Mouse (Mus musculus): Measurements from ENCODE around the gene Acpp. TPM values are rescaled to one million over a fixed set of nuclear protein-coding genes. Genes with fewer than 3 reads are reported as not detected.
"Not testable (repeated sequence)": the region's sequence is repeated elsewhere in the genome, so short reads cannot be mapped to it uniquely, and the experiment has no call there.

Gene Acpp
- total RNA-seq (2021), result under 1 TPM; 0.05 TPM
- long read RNA-seq, experiment 1, result 0 reads
- long read RNA-seq, experiment 2, result 0 reads

DNA sequence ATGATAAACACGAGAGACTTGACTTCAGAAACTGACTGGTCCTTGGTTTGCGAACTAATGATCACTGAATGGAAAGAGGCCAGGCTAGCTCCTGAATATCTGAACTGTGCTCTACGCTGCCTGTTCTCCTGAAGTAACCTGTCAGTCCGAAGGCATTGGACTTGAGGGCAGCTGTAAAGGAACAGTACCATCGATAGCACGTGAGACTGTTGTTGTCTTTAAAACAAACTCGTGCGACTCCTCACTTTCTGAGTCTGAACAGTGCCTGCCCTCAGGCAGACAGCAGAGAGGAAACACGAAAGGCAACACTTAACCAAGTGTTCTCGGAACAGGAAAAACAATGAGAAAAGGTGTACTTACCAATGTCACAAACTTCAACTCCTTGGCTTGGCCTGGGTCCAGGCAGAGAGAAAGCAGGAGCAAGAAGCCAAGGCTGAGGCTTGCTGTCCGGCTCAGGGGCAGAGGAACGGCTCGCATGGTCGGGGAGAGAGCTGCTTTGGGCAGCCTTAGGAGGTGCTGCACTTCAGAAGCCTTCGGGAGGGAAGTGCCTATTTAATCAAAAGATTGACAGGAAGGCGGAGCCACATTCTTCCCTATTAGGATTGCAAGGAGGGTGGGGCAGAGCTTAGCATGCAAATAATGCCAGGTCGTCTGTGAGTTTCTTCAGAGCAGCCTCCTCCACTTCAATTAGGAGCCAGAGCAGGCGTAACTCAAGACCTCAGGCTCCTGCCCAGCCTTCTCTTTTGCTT, at the start of gene Acpp:
TSS of gene Acpp (minus strand) at position 566 of the 749 bp plus-strand sequence.
- DNase-seq (ENCODE audit: low spot score), result peak; percentile 4

DNA sequence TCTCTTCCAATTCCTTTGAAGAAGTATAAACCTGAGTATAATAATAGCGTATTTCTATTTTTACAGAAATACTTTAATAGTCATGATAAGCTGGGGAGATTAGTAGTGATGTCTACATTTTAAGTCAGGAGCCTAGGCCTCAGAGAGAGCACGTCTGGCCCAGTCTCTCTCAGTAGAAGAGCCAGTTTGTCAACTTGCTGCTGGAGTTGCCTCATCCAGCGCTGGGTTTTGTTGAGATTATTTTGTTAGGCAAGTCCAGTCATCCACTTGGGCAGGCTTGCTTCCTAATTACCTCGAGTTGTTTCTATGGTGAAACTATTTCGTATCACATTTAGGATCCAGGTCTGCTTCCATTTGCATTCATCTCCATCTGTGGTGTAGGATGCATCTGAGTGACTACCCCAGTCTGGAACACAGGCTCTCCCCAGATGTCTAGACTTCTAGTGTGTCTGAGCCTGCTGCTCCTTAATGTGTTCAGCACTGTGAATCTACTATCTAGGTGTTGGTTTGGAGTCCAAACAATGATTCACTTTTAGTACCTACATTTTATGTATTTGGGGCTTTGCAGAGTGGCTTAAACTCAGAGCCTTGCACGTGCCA, 45.1 kb upstream of the Acpp start:
- DNase-seq (ENCODE audit: low spot score), result no peak

DNA sequence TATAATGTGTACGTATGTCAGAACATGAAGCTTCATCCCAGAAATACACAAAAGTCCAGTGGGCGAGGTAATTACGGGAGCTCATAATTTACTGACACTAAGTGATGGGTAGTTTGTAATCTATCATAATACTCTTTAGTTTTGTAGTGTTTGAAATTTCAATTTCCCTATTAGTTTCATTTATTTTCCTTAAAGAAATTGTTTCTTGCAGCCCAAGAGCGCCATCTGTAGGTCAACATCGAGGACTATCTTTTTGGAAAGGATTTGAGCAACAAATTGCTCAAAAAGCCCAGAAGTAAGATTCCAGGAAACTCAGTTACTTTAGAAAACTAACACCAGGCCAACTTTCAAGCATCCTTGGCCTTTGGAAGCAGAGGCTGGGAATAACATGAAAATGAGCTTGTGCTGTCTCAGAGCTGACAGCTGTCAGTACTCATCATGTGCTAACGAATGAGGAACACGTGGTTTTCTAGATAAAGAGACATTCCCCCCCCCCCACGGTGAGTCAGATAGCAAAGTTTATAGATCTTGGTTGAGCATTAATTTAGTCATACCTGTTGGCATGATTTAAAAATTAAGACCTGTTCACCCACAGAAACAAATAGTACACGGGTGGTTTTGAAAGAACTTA, 42.1 kb upstream of the Acpp start:
- peak; percentile 15 for DNase-seq (ENCODE audit: low spot score)

DNA sequence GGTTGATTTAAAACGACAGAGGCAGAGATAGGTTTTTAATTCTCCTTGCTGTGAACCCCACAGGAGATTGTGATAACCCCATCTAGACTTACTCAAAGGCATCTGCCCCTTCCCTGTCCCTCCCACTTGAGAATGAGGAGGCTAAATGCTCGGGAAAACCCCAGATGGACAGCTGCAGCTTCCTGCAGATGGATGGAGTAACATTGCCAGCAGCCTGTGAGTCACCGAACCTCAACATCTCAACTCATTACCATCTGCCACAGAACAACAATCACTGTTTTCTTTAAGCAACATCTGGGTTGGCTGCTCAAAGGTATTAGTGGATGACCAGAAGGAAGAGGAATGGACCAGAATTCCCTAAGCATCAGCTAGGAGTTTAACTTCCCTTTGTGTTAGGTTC, 38.0 kb upstream of the Acpp start:
- DNase-seq (ENCODE audit: low spot score), result no peak

DNA sequence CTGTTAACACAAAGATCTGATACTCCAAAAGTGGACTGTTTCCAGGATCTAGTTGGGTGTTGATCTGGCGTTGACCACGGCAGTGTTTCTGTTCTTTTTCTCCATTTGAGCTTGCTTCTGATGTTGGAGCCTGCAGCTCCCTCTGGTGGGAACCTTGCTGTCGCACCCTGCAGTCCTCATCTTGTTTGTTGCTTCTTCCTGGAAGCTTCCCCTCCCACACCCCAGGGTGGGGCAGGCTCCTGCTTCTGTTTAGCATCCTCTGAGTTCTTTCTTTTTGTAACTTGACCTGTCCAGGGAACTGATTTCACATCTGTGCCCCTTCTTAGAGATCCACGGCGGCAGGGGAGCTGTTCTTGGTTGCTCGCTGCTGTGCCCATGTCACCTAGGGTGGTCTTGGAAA, 35.7 kb upstream of the Acpp start:
- DNase-seq (ENCODE audit: low spot score), result peak; percentile 3

DNA sequence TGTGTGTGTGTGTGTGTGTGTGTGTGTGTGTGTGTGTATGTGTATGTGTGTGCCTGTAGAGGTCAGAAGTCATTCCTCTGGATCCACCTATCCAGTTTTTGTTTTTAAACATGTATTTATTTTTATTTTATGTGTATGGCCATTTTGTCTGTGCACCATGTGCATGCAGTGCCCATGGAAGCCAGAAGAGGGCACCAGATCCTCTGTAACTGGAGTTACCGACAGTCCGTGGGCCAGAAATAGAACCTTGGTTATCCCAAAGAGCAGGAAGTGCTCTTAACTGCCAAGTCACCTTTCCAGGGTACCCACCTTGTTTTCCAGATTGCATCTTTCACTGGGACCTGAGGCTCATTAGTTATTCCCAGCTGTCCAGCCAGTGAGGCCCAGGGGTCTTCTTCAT, 29.4 kb upstream of the Acpp start:
- no peak for DNase-seq (ENCODE audit: low spot score)

DNA sequence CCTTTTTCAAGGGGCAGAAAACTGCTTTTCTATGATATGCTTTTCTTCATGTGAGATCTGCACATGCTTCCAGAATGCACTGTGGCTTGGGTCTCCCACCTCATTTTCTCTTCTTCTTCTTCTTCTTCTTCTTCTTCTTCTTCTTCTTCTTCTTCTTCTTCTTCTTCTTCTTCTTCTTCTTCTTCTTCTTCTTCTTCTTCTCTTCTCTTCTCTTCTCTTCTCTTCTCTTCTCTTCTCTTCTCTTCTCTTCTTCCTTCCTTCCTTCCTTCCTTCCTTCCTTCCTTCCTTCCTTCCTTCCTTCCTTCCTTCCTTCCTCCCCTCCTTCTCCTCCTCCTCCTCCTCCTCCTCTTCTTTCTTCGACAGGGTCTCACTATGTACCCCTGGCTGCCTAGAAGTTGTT, 24.4 kb upstream of the Acpp start:
- DNase-seq (ENCODE audit: low spot score), result not testable (repeated sequence)

DNA sequence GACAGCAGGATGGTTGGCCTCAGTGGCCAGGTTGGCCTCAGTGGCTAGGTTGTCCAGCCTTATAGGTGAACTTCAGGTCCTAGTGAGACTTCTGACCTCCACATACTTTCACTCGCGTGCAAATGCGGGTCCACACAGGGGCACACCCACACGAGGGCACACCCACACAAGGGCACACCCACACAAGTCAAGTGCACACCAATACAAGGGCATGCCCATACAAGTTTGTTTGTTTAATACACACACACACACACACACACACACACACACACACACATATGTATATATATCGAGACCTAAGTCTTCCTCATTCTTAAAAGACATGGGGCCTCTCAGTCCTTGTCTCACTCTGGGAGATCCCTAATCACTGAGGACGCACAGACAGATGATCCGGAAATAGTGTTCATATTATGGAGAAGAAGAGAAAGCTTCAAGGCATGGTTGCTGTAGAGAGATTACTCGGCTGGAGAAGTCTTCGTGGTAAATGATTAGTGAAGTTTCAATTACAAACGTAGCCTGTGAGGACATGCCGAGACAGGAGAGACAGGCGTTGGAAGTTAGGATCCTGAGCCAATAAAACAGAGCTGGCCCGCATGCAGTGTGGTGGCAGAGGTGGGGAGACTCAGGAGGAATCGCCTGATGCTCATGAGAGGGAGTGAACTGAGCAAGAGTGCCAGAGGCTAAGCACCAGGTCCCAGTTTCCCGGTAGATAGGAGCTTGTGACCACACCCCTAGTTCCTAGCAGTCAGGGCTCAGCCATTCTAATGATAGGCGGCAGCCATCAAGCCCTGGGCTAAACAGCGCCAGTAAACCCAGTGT, 23.7 kb upstream of the Acpp start:
- no peak for DNase-seq (ENCODE audit: low spot score)

DNA sequence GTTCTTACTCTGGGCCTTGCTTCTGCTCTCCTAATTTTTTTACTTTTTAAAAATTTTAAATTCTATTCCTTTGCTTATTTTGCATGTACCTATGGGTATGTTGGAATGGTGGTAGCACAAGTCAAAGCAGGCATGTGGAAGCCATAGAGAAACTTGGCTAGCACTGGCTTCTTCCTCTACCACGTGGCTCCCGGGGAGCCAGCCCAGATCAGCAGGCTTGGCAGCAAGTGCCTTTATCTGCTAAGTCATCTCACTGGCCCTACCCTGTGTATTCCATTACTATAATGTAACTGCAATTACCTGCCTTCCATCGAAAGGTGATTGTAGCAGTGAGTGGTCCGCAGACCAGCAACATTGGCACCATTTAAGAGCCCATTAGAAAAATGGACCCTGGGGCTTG, 22.8 kb upstream of the Acpp start:
- no peak for DNase-seq (ENCODE audit: low spot score)

DNA sequence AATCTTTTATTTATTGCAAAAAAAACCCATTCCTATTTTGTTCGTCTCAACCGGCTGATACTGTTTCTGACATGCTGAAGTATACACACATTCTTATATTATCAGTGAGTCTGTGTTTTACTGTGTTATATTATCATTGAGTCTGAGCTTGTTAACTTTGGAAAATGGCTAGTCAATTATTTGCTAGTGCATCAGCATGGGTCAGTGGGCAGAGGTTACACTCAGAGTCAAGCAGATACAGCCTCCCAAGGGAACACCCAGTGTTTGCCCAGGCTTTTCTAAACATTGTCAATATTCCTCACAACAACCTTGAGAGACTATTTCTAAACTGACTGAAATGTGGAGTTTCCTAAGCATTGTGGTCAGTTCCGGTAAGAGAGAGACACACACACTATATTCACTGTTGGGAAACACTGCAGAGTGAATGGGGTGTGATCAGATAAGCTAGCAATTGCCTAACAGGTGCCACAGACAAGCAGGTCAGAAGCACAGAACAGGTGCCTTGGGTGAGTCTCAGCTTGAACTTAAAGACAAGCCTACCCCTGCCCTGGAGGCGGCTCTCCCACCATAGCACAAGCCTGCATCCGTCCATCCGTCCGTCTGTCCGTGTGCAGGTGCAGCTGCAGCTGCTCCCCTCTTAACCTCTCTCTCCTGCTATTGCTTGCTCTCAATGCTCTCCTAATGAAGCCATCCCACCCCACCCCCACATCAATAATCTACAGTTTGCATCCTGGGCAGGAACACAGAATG, 18.1 kb upstream of the Acpp start:
- DNase-seq (ENCODE audit: low spot score), result no peak

DNA sequence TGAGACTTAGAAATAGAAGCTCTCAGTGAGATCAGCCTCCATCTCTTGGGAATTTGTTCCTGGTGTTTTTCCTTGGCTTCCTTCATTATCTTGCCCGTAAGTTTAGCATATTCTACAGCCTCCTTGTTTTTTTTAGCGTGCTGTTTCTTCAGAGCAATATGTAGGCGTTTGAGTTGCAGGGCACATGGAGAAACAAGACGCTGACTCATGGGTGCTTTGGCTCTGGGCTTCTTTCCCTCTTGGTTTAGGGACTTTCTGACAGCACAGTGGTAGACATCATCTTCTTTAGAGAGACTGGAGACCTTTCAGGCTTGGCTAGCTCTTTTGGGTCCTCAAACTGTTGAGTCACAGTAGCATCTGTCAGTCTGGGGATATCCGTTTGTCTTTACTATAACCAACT, 6.6 kb upstream of the Acpp start:
- DNase-seq (ENCODE audit: low spot score), result no peak

DNA sequence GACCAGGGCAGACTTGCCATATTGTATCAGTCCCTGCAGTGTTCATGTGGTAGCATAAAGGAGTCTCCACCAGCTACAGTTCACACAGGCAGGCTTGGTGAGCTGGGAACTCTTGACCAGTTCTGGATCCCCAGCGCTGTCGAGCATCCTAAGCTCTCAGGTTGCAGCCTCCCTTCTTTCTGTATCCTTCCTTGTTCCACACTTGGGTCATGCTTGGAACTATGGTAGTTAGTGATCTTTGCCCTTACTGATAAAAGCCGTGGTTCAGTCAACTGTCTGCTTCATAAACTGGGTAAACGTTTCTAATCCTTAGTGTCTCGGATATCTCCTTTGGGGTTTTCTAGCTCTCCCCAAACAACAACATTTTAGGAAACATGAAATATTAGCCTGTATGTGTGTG, 1.9 kb upstream of the Acpp start:
- DNase-seq (ENCODE audit: low spot score), result no peak

DNA sequence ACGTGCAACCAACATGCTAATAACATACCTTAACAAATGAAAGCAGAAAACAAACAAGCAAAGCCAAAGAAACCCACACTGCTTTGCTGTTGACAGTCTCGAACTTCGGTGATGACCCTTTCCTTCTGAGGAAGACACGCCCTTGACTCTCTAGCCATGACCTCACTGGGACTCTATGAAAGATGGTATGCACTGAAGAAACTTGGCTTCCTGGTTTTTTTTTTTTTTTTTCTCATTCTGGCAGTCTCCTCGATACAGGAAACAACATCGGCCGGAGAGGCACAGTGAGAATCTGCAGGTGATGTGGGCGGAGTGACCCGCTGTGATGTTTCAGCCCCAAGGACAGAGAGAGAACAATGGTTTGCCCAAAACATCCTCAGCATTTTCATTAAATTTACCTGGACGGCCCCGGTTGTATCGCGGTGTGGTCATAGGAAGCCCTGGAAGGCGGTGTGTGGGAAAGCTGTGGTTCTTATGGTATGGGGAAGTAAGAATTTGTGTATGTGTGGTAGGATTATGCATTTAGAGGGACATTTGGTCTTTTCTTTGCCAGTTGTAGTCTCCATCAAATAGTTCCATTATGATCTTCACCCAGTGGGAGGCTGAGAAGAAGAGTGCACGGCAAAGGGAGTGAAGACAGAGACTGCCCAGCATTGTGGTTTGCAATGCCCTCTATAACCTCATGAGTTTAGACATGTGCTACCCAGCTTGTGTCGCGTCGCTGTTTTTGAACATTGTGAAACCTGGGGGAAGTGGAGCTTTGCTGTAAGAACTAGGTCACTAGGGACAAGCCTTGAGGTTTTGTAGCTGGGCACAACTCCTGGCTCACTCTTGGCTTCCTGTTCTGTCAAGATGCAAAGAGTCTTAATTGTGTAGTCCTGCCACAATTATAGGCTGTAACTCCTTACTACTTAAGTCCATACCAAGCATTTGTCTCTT, 1.2 kb upstream of the Acpp start:
- DNase-seq (ENCODE audit: low spot score), result no peak

DNA sequence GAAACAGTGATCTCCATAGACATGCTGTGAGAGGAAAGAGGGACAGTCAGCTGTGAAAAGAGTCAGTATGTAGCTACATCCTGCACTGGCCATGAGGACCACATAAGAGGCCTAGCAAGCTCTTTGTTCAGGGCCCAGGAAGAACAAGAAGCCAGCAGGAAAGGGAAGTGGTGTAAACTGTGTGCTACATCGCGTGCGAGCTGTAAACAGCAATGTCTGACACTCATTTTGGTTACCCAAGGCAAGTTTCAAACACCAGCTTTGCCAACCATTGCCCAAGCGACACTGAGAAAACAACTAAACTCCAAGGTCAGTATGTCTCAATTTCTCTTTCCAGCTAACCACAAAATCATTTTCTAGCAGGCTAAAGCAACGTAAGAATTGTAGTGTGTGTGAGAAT, 6.2 kb downstream of the Acpp start:
- DNase-seq (ENCODE audit: low spot score), result no peak

DNA sequence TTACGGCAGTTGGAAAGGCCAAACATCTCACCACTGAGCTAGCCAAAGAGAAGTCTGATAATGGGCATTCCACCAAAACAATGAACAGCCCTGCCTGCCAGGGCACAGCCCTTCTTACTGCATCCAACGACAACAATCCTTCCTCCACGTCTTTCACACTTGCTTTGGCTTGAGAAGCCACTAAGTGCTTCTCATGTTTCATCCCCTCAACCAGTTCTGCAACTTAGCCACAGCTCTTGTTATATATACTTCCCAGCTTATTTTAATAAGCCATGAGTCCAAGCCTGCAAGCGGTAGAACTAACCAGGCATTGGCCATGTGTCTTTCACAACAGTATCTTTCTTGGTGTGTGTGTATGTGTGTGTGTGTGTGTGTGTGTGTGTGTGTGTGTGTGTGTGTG, 8.9 kb downstream of the Acpp start:
- DNase-seq (ENCODE audit: low spot score), result no peak

DNA sequence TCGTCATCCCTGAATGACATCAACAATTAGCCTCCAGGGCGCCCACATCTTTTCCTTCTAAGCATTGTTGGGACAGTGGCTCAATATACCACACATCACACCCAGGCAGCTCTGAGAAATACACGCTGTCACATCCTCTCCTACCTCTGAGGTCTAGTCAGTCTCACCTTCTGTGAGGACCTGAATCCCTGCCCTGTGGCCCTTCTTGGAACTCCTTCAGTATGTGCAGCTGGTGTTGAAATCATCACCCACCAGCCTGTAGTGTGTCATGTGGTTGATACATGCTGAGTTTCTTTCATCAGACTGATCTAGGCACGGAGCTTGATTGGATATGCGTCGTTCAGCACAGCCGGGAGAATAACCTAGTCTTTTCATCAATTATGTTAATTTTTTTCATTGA, 16.0 kb downstream of the Acpp start:
- DNase-seq (ENCODE audit: low spot score), result no peak

DNA sequence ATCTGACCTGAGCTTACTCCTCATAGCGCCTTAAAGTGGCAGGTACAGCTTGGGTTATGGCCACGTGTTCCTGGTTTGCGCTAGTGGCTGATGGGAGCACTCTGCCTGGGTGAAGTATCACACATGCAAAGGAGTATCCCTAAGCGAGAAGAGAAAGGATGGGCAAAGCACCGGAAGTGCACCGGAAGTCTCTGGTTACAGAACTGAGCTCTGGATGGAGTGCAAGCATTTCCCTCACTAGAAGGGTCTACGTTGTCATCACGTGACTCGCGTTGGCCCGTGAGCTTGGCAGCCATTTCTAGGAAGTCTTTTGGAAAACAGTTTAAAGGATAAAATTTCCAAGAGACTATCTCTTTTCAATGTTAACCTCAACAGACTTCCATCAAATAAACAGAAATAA, 21.2 kb downstream of the Acpp start:
- no peak for DNase-seq (ENCODE audit: low spot score)

DNA sequence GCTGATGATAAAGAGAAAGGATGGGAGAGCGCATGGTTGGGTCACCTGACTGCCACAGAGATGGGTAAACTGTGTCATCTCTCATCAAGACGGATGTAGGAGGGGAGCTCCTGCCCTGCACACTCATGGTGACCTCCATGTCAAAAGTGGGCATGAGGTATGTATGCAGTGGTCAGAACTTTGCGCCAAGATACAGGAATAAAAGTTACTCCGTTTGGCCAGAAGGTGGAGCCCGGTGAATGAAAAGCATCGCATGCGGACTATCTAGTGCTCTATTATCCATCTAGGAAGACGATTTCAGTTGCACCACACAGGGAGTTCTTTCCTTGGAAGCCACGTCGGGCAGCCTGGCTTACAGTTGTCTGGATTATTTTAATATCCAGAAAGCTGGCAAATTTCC, 22.0 kb downstream of the Acpp start:
- DNase-seq (ENCODE audit: low spot score), result no peak

DNA sequence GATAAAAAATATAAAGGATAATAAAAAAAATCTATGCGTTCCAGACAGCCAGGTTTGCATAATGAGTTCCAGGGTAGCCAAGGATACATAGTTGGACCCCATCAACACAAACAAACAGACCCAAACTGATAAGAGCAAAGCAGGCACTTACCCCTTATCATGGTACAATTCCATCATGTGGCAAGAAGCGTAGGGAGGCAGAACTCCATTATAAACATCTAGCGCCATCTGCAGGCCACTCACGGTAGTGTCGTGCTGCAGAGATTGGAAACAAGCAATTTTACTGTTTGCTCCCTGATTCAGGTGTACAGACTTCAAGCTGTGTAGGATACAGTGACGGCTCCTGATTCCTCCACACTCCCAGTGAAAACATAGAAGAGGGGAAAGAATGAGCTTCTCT, 30.8 kb downstream of the Acpp start:
- DNase-seq (ENCODE audit: low spot score), result peak; percentile 65
